In genomic region chr8:71528362-71529073, GRCm38 (mm10) we compare ENCODE assay signal across 8 mouse cellular contexts. TPM values are rescaled to one million over a fixed set of nuclear protein-coding genes. Genes with fewer than 3 reads are reported as not detected.
DNase-seq lines count a peak whose midpoint lies in the region; ATAC-seq lines count a peak whose summit lies in the region.

No protein-coding gene starts in this region.

- ATAC-seq in activated CD4-positive, CD25-positive, alpha-beta regulatory T cell, adult 4 months, result peak; percentile 99

- intact Hi-C loops in left cerebral cortex, postnatal 14 days (cut with DNase I), result no loop called here

- peak; percentile 98 for DNase-seq in heart, adult 11 months
- peak; percentile 49 for DNase-seq in kidney, adult 9 months
- peak; percentile 72 for DNase-seq in lung, postnatal 10 days
- DNase-seq in adrenal gland, postnatal 25 days, result no peak
- DNase-seq in adrenal gland, postnatal 10 days, result no peak
- DNase-seq in left cerebral cortex, postnatal 14 days (ENCODE audit: low spot score in 2 of 2), result no peak
- no peak for DNase-seq in layer of hippocampus, postnatal 10 days (ENCODE audit: low spot score in 2 of 2)

RNA-seq across cellular contexts. Expression of gene Ccdc194, which starts 3.0 kb away (rescaled TPM):
- not detected for polyA plus RNA-seq in activated CD4-positive, CD25-positive, alpha-beta regulatory T cell, adult 4 months (2017; shearing (Covaris generic))
- not detected in 2 replicates for total RNA-seq in adrenal gland, postnatal 25 days (2021)
- total RNA-seq in adrenal gland, postnatal 10 days (2021), result under 1 TPM; 0.15 to 0.42 TPM
- not detected for total RNA-seq in left cerebral cortex, postnatal 14 days (2021)
- total RNA-seq in layer of hippocampus, postnatal 10 days (2021), result not detected

RNA-seq across cellular contexts. Expression of gene Bst2, which starts 8.7 kb away (rescaled TPM):
- 100 to 1,000 TPM in 1 of 2 experiments, 10 to 100 TPM in 1; 40.2 to 113 TPM for polyA plus RNA-seq in activated CD4-positive, CD25-positive, alpha-beta regulatory T cell, adult 4 months (2017; shearing (Covaris generic))
- 66.0 and 70.2 TPM in 2 replicates for total RNA-seq in adrenal gland, postnatal 25 days (2021)
- total RNA-seq in adrenal gland, postnatal 10 days (2021), result 10 to 100 TPM; 34.5 to 37.3 TPM
- total RNA-seq in left cerebral cortex, postnatal 14 days (2021), result 1 to 10 TPM; 2.8 to 4.2 TPM
- 1 to 10 TPM; 4.1 to 4.8 TPM for total RNA-seq in layer of hippocampus, postnatal 10 days (2021)

RNA-seq across cellular contexts. Expression of gene Mvb12a, which starts 14.2 kb away (rescaled TPM):
- polyA plus RNA-seq in activated CD4-positive, CD25-positive, alpha-beta regulatory T cell, adult 4 months (2017; shearing (Covaris generic)), result 10 to 100 TPM; 59.3 to 71.7 TPM
- 62.3 and 73.7 TPM in 2 replicates for total RNA-seq in adrenal gland, postnatal 25 days (2021)
- total RNA-seq in adrenal gland, postnatal 10 days (2021), result 10 to 100 TPM; 61.9 to 63.5 TPM
- total RNA-seq in left cerebral cortex, postnatal 14 days (2021), result 10 to 100 TPM; 32.9 to 38.5 TPM
- total RNA-seq in layer of hippocampus, postnatal 10 days (2021), result 10 to 100 TPM; 36.9 to 40.7 TPM

RNA-seq across cellular contexts. Expression of gene Plvap, which starts 17.0 kb away (rescaled TPM):
- not detected for polyA plus RNA-seq in activated CD4-positive, CD25-positive, alpha-beta regulatory T cell, adult 4 months (2017; shearing (Covaris generic))
- 167 and 192 TPM in 2 replicates for total RNA-seq in adrenal gland, postnatal 25 days (2021)
- total RNA-seq in adrenal gland, postnatal 10 days (2021), result 100 to 1,000 TPM in 1 of 2 experiments, 10 to 100 TPM in 1; 95.1 to 101 TPM
- total RNA-seq in left cerebral cortex, postnatal 14 days (2021), result 1 to 10 TPM; 6.6 to 7.6 TPM
- 1 to 10 TPM; 8.1 to 9.2 TPM for total RNA-seq in layer of hippocampus, postnatal 10 days (2021)

RNA-seq across cellular contexts. Expression of gene Tmem221, which starts 30.2 kb away (rescaled TPM):
- 1 to 10 TPM in 1 of 2 experiments, under 1 TPM in 1; 0.99 to 1.7 TPM for polyA plus RNA-seq in activated CD4-positive, CD25-positive, alpha-beta regulatory T cell, adult 4 months (2017; shearing (Covaris generic))
- 5.0 and 8.9 TPM in 2 replicates for total RNA-seq in adrenal gland, postnatal 25 days (2021)
- total RNA-seq in adrenal gland, postnatal 10 days (2021), result 1 to 10 TPM; 1.7 to 3.5 TPM
- total RNA-seq in left cerebral cortex, postnatal 14 days (2021), result under 1 TPM in 1 of 2 experiments, not detected in 1; 0.22 TPM
- not detected for total RNA-seq in layer of hippocampus, postnatal 10 days (2021)

Comparison
In these comparisons a context has a peak if more than half of its experiments do, and no peak if none do; other contexts are left out.
1. DNase-seq: peak in heart, adult 11 months (single experiment), kidney, adult 9 months (single experiment) and lung, postnatal 10 days (single experiment); none in adrenal gland, postnatal 25 days (single experiment), adrenal gland, postnatal 10 days (single experiment), left cerebral cortex, postnatal 14 days (0 of 2) and layer of hippocampus, postnatal 10 days (0 of 2).
2. RNA of gene Bst2, which starts 8.7 kb away (total RNA-seq): 66.0 to 70.2 TPM in adrenal gland, postnatal 25 days and 34.5 to 37.3 TPM in adrenal gland, postnatal 10 days; 4.1 to 4.8 TPM in layer of hippocampus, postnatal 10 days and 2.8 to 4.2 TPM in left cerebral cortex, postnatal 14 days; every median in the first group is over 4 times any median in the second.